Mouse (Mus musculus): Measurements from ENCODE around the gene Ndufa3. TPM values are rescaled to one million over a fixed set of nuclear protein-coding genes. Genes with fewer than 3 reads are reported as not detected.

Gene Ndufa3
- total and polyA plus RNA-seq, 3 experiments, result 180 to 246 TPM; not detected in 1

DNA sequence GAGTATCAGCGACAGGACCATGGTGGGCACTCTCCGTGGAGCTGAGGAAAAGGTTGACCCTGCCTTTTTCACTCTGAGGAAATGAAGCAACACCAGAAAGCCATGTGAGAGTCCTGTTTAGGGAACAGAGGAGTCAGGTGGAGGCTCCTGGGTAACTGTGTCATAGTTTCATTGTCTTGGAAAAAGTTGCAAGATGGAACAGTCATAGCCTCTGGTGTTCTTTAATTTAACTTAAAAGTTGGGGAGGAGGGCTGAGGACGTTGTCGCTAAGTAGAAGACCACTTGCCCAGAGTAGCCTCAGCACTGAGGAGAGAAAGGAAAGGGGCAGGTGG lies 1.1 kb upstream of the Ndufa3 start, which contains the start of gene Oscar:
Gene Oscar, minus strand, starts transcription at position 101 of the 332 bp plus-strand sequence.
- H3K27me3 ChIP-seq (ENCODE audit: control insufficient read depth in 1 of 2, insufficient read depth in 2 of 2, low read length in 2 of 2), result no peaks in the 10 kb centered on the region
- no peaks in the 10 kb centered on the region for H3K9me3 ChIP-seq (replicated peaks; ENCODE audit: insufficient read depth, low read length)
- peaks cover 2 to 9% of the 10 kb centered on the region in 2 experiments; a peak in 3 of 4 replicates for H3K36me3 ChIP-seq (ENCODE audit: control insufficient read depth in 1 of 2, insufficient read depth in 2 of 2, low read length in 2 of 2)
- DNase-seq (ENCODE audit: low read depth, low spot score), result no peak
- H3K4me3 ChIP-seq (ENCODE audit: control insufficient read depth in 1 of 2, insufficient read depth in 1 of 2, low read depth in 2 of 2, low read length in 2 of 2), result peak within 1 kb of the TSS; percentile 46 to 85
- H3K4me1 ChIP-seq (ENCODE audit: control insufficient read depth in 1 of 2, insufficient read depth in 2 of 2, low read length in 2 of 2), result peaks cover 2 to 21% of the 10 kb centered on the region in 2 experiments
- H3K79me2 ChIP-seq (ENCODE audit: control insufficient read depth, insufficient read depth, low read length, poor library complexity), result peaks cover 7% of the 10 kb centered on the region
- H3K27ac ChIP-seq (ENCODE audit: control insufficient read depth, low read depth, low read length), result no peak within 1 kb of the TSS
- peak within 1 kb of the TSS; percentile 33 for H3K9ac ChIP-seq (ENCODE audit: control insufficient read depth, low read depth, low read length, poor library complexity, severe bottlenecking)
- TF ChIP-seq E2F4 (IDR thresholded peaks at IDR 0.05; ENCODE audit: borderline replicate concordance, low read depth, low read length), result no peak
- TF ChIP-seq USF2 (IDR thresholded peaks at IDR 0.05; ENCODE audit: borderline replicate concordance in 1 of 2, insufficient read depth in 1 of 2, low read depth in 1 of 2, low read length in 2 of 2), result no peak
- TF ChIP-seq ZKSCAN1 (IDR thresholded peaks at IDR 0.05; ENCODE audit: low read depth, low read length), result no peak
- no peak for TF ChIP-seq TCF12 (IDR thresholded peaks at IDR 0.05; ENCODE audit: low read depth, low read length)
- TF ChIP-seq RAD21 (IDR thresholded peaks at IDR 0.05; ENCODE audit: low read depth, low read length), result no peak
- no peak for TF ChIP-seq MEF2A (IDR thresholded peaks at IDR 0.05; ENCODE audit: extremely low read depth, insufficient replicate concordance, low read depth, low read length, poor library complexity, severe bottlenecking)
- no peak for TF ChIP-seq MYB (IDR thresholded peaks at IDR 0.05; ENCODE audit: low read depth, low read length)
- no peak for TF ChIP-seq POLR2AphosphoS2 (IDR thresholded peaks at IDR 0.05; ENCODE audit: low read length)
- no peak for TF ChIP-seq CHD2 (IDR thresholded peaks at IDR 0.05; ENCODE audit: low read length)
- no peak for TF ChIP-seq MAFK (IDR thresholded peaks at IDR 0.05; ENCODE audit: borderline replicate concordance, low read depth, low read length)

GRCm38 (mm10) chr7:3616389-3617241 lies 558 bp upstream of the Ndufa3 start:
- peak overlapping the region; percentile 46 to 85 for H3K4me3 ChIP-seq (ENCODE audit: control insufficient read depth in 1 of 2, insufficient read depth in 1 of 2, low read depth in 2 of 2, low read length in 2 of 2)
- H3K79me2 ChIP-seq (ENCODE audit: control insufficient read depth, insufficient read depth, low read length, poor library complexity), result peaks cover 7% of the 10 kb centered on the region
- no peaks in the 10 kb centered on the region for H3K27me3 ChIP-seq (ENCODE audit: control insufficient read depth in 1 of 2, insufficient read depth in 2 of 2, low read length in 2 of 2)
- H3K27ac ChIP-seq (ENCODE audit: control insufficient read depth, low read depth, low read length), result no peak overlapping the region
- H3K9me3 ChIP-seq (replicated peaks; ENCODE audit: insufficient read depth, low read length), result no peaks in the 10 kb centered on the region
- peaks cover 2 to 9% of the 10 kb centered on the region in 2 experiments; a peak in 3 of 4 replicates for H3K36me3 ChIP-seq (ENCODE audit: control insufficient read depth in 1 of 2, insufficient read depth in 2 of 2, low read length in 2 of 2)
- H3K9ac ChIP-seq (ENCODE audit: control insufficient read depth, low read depth, low read length, poor library complexity, severe bottlenecking), result peak overlapping the region; percentile 33
- H3K4me1 ChIP-seq (ENCODE audit: control insufficient read depth in 1 of 2, insufficient read depth in 2 of 2, low read length in 2 of 2), result peaks cover 2 to 21% of the 10 kb centered on the region in 2 experiments
- DNase-seq (ENCODE audit: low read depth, low spot score), result peak; percentile 46
- TF ChIP-seq MAZ (IDR thresholded peaks at IDR 0.05; ENCODE audit: low read depth, low read length), result no peak
- no peak for TF ChIP-seq E2F4 (IDR thresholded peaks at IDR 0.05; ENCODE audit: borderline replicate concordance, low read depth, low read length)
- TF ChIP-seq EP300 (IDR thresholded peaks at IDR 0.05; ENCODE audit: low read depth in 1 of 2, low read length in 2 of 2), result peak; percentile 15 to 60; a peak in 3 of 4 replicates
- 0 out of 2 replicates have a peak, but pooled peaks have one; percentile 8 for TF ChIP-seq ETS1 (IDR thresholded peaks at IDR 0.05; ENCODE audit: low read depth, low read length)
- peak; percentile 70 for TF ChIP-seq GATA1 (IDR thresholded peaks at IDR 0.05; ENCODE audit: low read depth, low read length)
- peak; percentile 77 for TF ChIP-seq MXI1 (IDR thresholded peaks at IDR 0.05; ENCODE audit: low read depth, low read length)
- no peak for TF ChIP-seq HCFC1 (IDR thresholded peaks at IDR 0.05; ENCODE audit: low read depth, low read length)
- TF ChIP-seq SIN3A (IDR thresholded peaks at IDR 0.05; ENCODE audit: low read length), result no peak
- TF ChIP-seq NRF1 (IDR thresholded peaks at IDR 0.05; ENCODE audit: insufficient read depth, low read depth, low read length, poor library complexity, severe bottlenecking), result no peak
- TF ChIP-seq ZC3H11A (IDR thresholded peaks at IDR 0.05; ENCODE audit: low read depth, low read length), result peak; percentile 27; the same call in 1 of the 2 replicates
- no peak for TF ChIP-seq KAT2A (conservative IDR thresholded peaks at IDR 0.05; ENCODE audit: low read depth, low read length)
- TF ChIP-seq RCOR1 (IDR thresholded peaks at IDR 0.05; ENCODE audit: low read depth, low read length), result peak; percentile 69
- no peak for TF ChIP-seq POLR2A (IDR thresholded peaks at IDR 0.05; ENCODE audit: control insufficient read depth in 1 of 2, insufficient read depth in 1 of 2, low read depth in 1 of 2, low read length in 2 of 2, poor library complexity in 1 of 2)
- no peak for TF ChIP-seq POLR2AphosphoS5 (IDR thresholded peaks at IDR 0.05; ENCODE audit: borderline replicate concordance, low read depth, low read length)
- no peak for TF ChIP-seq NELFE (IDR thresholded peaks at IDR 0.05; ENCODE audit: low read depth, low read length)
- TF ChIP-seq MAFK (IDR thresholded peaks at IDR 0.05; ENCODE audit: borderline replicate concordance, low read depth, low read length), result no peak
- TF ChIP-seq MYC (IDR thresholded peaks at IDR 0.05; ENCODE audit: low read depth, low read length), result peak; percentile 94
- TF ChIP-seq POLR2AphosphoS2 (IDR thresholded peaks at IDR 0.05; ENCODE audit: low read length), result no peak
- TF ChIP-seq GABPA (IDR thresholded peaks at IDR 0.05; ENCODE audit: low read depth, low read length), result no peak
- no peak for TF ChIP-seq ZMIZ1 (IDR thresholded peaks at IDR 0.05; ENCODE audit: low read depth, low read length)
- peak; percentile 58; the same call in 1 of the 2 replicates for TF ChIP-seq MAX (IDR thresholded peaks at IDR 0.05; ENCODE audit: low read length)
- TF ChIP-seq RAD21 (IDR thresholded peaks at IDR 0.05; ENCODE audit: low read depth, low read length), result peak; percentile 29
- no peak for TF ChIP-seq CHD1 (IDR thresholded peaks at IDR 0.05; ENCODE audit: low read depth, low read length)
